Mouse (Mus musculus): ENCODE measurements around the gene Neurod2. TPM values are rescaled to one million over a fixed set of nuclear protein-coding genes. Genes with fewer than 3 reads are reported as not detected.

Neurod2 gene
- polyA plus RNA-seq (2015; fragmentation: Nextera tagmentation; extraction: Ambion mirVana) = not detected in 2 replicates

GRCm38 (mm10) chr11:98329081-98329959 lies at the start of gene Neurod2:
Gene Neurod2 (minus strand): TSS chr11:98329648.

GRCm38 (mm10) chr11:98358161-98359083 lies 29.0 kb upstream of the Neurod2 start, which contains the start of gene Stard3:
Gene Stard3 (plus strand): TSS chr11:98358368.

GRCm38 (mm10) chr11:98348083-98348961 lies 18.9 kb upstream of the Neurod2 start, which contains the start of gene Ppp1r1b:
Gene Ppp1r1b (plus strand): TSS chr11:98348404.

Other genes starting within 250 kb of the Neurod2 start
- 8.3 and 9.7 TPM in 2 replicates for gene Fbxl20, start 179.2 kb downstream of the Neurod2 start, polyA plus RNA-seq (2015; fragmentation: Nextera tagmentation; extraction: Ambion mirVana)
- 29.2 and 31.0 TPM in 2 replicates for gene Med1, start 136.4 kb downstream of the Neurod2 start, polyA plus RNA-seq (2015; fragmentation: Nextera tagmentation; extraction: Ambion mirVana)
- gene Cdk12, start 126.6 kb downstream of the Neurod2 start, polyA plus RNA-seq (2015; fragmentation: Nextera tagmentation; extraction: Ambion mirVana) = 7.5 and 9.6 TPM in 2 replicates
- 0.18 and 0.24 TPM in 2 replicates for gene Ppp1r1b, start 18.8 kb upstream of the Neurod2 start, polyA plus RNA-seq (2015; fragmentation: Nextera tagmentation; extraction: Ambion mirVana)
- 18.5 and 22.1 TPM in 2 replicates for gene Stard3, start 28.7 kb upstream of the Neurod2 start, polyA plus RNA-seq (2015; fragmentation: Nextera tagmentation; extraction: Ambion mirVana)
- not detected in 2 replicates for gene Tcap, start 54.2 kb upstream of the Neurod2 start, polyA plus RNA-seq (2015; fragmentation: Nextera tagmentation; extraction: Ambion mirVana)
- gene Pnmt, start 56.8 kb upstream of the Neurod2 start, polyA plus RNA-seq (2015; fragmentation: Nextera tagmentation; extraction: Ambion mirVana) = not detected in 2 replicates
- 4.4 and 6.1 TPM in 2 replicates for gene Pgap3, start 70.8 kb upstream of the Neurod2 start, polyA plus RNA-seq (2015; fragmentation: Nextera tagmentation; extraction: Ambion mirVana)
- gene Erbb2, start 82.8 kb upstream of the Neurod2 start, polyA plus RNA-seq (2015; fragmentation: Nextera tagmentation; extraction: Ambion mirVana) = 3.5 and 4.7 TPM in 2 replicates
- gene Mien1, start 109.3 kb upstream of the Neurod2 start, polyA plus RNA-seq (2015; fragmentation: Nextera tagmentation; extraction: Ambion mirVana) = 64.5 and 65.2 TPM in 2 replicates
- gene Grb7, start 116.7 kb upstream of the Neurod2 start, polyA plus RNA-seq (2015; fragmentation: Nextera tagmentation; extraction: Ambion mirVana) = 0.39 and 0.54 TPM in 2 replicates
- 2.8 and 3.2 TPM in 2 replicates for gene Ikzf3, start 216.4 kb upstream of the Neurod2 start, polyA plus RNA-seq (2015; fragmentation: Nextera tagmentation; extraction: Ambion mirVana)
- gene Zpbp2, start 221.4 kb upstream of the Neurod2 start, polyA plus RNA-seq (2015; fragmentation: Nextera tagmentation; extraction: Ambion mirVana) = 0.86 and 1.9 TPM in 2 replicates

All from spleen, postnatal 0 days (tissue).